Mouse (Mus musculus): ENCODE measurements around the gene Phtf2. TPM values are rescaled to one million over a fixed set of nuclear protein-coding genes. Genes with fewer than 3 reads are reported as not detected.
"Not testable (repeated sequence)": the region's sequence is repeated elsewhere in the genome, so short reads cannot be mapped to it uniquely, and the experiment has no call there.

The Phtf2 gene
- polyA plus RNA-seq, 1 experiment from 2014 or later, result 23.8 TPM

- ATAC-seq (ENCODE audit: low FRiP score); H3K9ac ChIP-seq; H3K4me1 ChIP-seq; H3K4me2 ChIP-seq; H3K27ac ChIP-seq; H3K27me3 ChIP-seq; H3K9me3 ChIP-seq; H3K4me3 ChIP-seq (replicated peaks); H3K36me3 ChIP-seq (replicated peaks): not testable (repeated sequence)
- WGBS, result 89% methylated on average over 6 of the region's 6 CpGs
Observed at GRCm38 (mm10) chr5:20710845-20711244, 171.1 kb downstream of the Phtf2 start.

Other genes with a start within 250 kb of the Phtf2 start
- gene Tmem60, start 67 bp upstream of the Phtf2 start, polyA plus RNA-seq (2016; fragmentation: Nextera tagmentation; extraction: Ambion mirVana), result 56.9 and 57.7 TPM in 2 replicates
- gene Rsbn1l, start 74.3 kb upstream of the Phtf2 start, polyA plus RNA-seq (2016; fragmentation: Nextera tagmentation; extraction: Ambion mirVana), result 6.5 and 7.3 TPM in 2 replicates
- 30.4 and 32.1 TPM in 2 replicates for gene Ptpn12, start 173.8 kb upstream of the Phtf2 start, polyA plus RNA-seq (2016; fragmentation: Nextera tagmentation; extraction: Ambion mirVana)